Mouse (Mus musculus): ENCODE measurements around the gene Lins1. TPM values are rescaled to one million over a fixed set of nuclear protein-coding genes. Genes with fewer than 3 reads are reported as not detected.

The Lins1 gene
- polyA plus RNA-seq (2012; rRNA removed) = 10.0 and 10.5 TPM in 2 replicates

DNA sequence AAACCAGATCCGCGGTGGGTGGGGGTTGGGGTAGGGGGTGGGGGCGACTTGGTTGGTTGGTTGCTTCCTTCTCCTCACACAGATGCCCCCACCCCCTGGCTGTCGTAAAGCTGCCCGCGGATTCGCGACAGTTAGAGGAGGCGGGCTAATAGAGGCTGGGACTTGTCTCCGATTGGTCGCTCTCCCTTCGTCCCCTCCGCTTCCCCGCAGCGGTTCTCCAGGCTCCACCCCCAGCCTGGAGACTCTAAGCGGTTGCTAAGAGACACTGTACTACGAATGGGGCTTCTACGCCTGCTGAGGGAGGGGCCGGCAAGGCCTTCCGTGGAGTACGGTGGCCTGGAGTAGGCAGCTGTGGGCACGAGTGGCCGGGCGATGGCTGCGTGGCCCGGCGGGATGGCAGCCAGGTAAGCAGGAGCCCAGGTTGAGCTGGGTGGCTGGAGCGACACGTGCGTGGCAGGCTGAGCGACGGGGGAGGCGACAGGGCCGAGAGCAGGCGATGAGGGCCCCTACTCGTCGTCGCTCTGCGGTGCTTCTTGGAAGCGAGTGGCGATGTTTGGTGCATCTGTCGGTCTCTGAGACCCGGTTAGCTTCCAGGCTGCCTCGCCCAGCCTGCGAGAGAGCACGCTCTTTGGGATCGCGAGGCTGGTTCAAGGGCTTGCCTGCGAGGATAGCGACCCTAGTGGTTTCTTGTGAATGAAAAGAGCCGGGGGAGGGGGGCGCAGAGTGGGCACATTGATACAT lies at the start of gene Lins1:
Gene Lins1 (plus strand): TSS at position 270 of the 741 bp plus-strand sequence.
- peak; percentile 98 to 99 for DNase-seq (ENCODE audit: extremely low spot score in 1 of 2, low spot score in 1 of 2)

- no peak for DNase-seq (ENCODE audit: extremely low spot score in 1 of 2, low spot score in 1 of 2)
Measured at GRCm38 (mm10) chr7:66645736-66646135, 44.0 kb upstream of the Lins1 start.

DNA sequence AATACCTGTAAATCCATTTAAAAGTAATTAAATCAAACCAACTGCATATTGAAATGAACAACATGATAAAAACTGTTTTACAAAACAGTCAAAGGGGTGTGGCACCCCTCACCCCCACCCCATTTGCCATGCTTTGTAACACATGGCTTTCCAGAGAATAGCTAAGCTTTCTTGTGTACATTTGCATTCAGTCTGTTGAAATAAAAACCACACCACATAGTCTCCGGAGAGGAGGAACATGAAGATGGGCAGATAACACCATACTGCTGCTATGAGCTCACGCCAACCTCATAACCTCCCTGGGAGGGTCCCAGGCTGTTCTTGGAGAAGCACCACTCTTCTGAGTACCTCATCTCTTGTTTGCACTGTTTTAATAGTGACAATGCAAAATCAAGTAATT lies 40.5 kb upstream of the Lins1 start:
- no peak for DNase-seq (ENCODE audit: extremely low spot score in 1 of 2, low spot score in 1 of 2)

DNA sequence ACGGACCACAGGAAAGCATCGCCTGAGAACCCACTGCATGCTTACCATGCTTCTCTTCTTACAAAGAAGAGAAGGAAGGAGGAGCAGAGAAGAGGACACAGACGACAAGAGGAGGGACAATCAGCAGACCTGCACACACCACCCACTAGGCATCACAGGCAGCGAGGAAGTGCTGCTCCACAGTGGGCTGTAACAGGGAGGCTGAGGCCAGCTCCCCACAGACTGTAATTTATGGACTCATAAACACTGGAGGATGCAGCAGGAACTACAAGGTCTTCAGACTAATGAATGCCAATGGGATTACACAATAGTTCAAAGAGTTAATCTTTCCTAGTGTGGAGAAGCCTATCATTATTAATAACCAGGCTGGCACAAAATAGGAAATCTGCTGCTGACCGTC lies 38.8 kb upstream of the Lins1 start:
- DNase-seq (ENCODE audit: extremely low spot score in 1 of 2, low spot score in 1 of 2) = no peak

DNA sequence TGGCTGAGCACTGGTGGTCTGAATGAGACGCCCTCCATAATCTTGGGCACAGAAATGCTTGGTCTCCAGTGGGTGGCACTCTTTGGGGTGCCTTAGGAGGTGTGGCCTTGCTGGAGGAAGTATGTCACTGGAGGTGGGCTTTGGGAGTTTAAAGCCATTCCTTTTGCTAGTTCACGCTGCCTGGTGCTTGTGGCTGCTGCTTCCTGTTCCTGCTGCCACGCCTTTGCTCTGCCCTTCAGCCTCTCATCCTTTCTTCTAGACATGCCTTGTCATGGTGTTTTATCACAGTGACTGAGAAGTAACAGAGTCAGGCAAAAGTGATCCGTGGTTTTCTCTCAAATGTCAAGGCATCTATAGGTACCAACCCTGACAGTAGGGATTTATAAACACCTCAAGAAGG lies 37.5 kb upstream of the Lins1 start:
- DNase-seq (ENCODE audit: extremely low spot score in 1 of 2, low spot score in 1 of 2) = no peak

GRCm38 (mm10) chr7:66653596-66653995 lies 36.1 kb upstream of the Lins1 start:
- no peak for DNase-seq (ENCODE audit: extremely low spot score in 1 of 2, low spot score in 1 of 2)

GRCm38 (mm10) chr7:66655471-66655870 lies 34.2 kb upstream of the Lins1 start:
- DNase-seq (ENCODE audit: extremely low spot score in 1 of 2, low spot score in 1 of 2) = no peak

DNA sequence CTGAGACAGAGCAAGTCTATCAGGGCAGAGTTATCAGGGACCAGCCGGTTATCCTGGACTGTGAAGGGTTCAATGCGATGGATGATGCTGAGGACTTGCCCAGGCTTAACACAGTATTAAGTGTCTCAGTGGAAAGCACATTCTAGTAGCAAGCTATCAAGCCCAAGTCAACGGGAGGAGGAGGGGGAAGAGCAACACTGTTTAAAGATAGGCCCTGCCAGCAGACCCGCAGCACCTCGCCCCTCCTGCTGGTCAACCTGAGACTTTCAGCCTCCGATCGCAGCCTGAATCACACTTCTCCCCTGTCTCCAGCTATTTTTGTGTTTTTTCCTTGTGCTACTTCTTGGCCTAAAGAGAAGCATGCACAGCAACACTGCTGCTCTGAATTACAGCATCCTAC lies 29.4 kb upstream of the Lins1 start:
- DNase-seq (ENCODE audit: extremely low spot score in 1 of 2, low spot score in 1 of 2) = no peak

DNA sequence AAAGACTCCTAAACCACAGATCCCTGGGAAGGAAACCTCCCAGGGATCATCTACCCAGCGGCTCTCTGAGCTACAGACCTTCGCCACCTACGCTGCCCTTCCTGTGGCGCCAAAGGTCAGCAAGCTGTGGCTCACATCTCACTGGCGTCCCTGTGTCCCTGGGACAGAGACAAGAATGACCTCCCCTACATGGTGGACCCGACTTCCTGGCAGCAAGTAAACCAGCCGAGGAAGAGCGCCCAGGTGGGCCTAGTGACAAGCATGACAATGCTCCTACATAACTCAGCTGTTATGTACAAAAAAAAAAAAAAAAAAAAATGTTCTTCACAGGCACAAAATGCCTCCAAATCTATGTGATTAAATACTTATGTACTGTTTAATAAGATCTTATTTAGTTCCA lies 28.7 kb upstream of the Lins1 start:
- DNase-seq (ENCODE audit: extremely low spot score in 1 of 2, low spot score in 1 of 2) = no peak

- peak; percentile 73 to 91 for DNase-seq (ENCODE audit: extremely low spot score in 1 of 2, low spot score in 1 of 2)
Measured at GRCm38 (mm10) chr7:66661572-66661971, 28.1 kb upstream of the Lins1 start.

- no peak for DNase-seq (ENCODE audit: extremely low spot score in 1 of 2, low spot score in 1 of 2)
Measured at GRCm38 (mm10) chr7:66663548-66663947, 26.1 kb upstream of the Lins1 start.

GRCm38 (mm10) chr7:66667064-66667463 lies 22.6 kb upstream of the Lins1 start:
- DNase-seq (ENCODE audit: extremely low spot score in 1 of 2, low spot score in 1 of 2) = no peak

DNA sequence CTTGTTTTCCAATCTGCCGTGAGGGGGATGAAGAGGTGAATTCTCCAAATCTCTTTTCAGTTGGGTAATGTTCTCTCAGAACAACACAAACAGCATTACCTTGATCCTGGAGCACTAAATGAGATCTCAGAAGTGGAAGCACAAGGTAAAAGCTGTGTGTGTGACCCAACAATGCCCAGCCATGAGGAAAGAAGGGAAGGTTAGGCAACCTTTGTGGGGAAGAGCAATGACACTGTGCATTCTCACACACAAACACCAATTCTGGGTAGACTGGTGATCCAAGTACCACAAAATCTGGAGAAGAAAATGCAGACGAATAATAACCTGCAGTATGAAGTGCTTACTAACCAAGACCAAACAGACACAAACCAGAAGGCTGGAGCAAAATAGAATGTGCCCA lies 13.9 kb upstream of the Lins1 start:
- no peak for DNase-seq (ENCODE audit: extremely low spot score in 1 of 2, low spot score in 1 of 2)

DNA sequence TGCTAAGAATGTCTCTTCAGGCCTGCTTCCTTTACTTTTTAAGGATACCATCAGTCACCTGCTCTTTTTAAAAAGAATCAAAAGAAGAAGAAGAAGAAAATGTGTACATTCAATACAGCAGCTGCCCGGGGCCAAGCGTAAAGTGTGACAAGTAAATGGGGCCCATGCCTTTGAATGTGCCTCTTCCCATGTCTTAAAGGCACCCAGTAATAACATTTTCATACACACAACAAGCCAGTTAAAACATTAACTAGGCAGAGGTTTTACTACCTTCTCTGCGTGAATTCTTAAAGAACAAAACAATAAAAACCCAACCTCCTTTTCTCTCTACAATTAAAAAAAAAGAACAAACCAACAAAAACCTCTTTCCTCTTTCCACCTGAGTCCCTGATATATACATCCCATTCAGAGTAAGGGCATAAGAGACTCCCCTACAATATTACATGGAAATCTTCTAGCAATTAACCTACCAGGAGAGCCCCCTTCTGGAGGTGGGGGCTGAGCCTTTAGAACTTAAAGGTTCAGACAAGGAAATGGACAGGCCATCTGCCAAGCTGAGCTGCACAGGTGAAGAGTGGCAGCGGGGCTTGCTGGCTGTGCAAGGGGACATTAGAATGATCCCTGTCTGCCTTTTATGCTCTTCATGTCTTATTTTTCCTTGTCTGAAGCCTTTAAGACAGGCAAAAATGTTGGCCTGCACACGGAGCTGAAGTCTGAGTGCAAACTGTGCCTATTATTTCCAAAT lies 7.4 kb upstream of the Lins1 start:
- DNase-seq (ENCODE audit: extremely low spot score in 1 of 2, low spot score in 1 of 2) = no peak

DNA sequence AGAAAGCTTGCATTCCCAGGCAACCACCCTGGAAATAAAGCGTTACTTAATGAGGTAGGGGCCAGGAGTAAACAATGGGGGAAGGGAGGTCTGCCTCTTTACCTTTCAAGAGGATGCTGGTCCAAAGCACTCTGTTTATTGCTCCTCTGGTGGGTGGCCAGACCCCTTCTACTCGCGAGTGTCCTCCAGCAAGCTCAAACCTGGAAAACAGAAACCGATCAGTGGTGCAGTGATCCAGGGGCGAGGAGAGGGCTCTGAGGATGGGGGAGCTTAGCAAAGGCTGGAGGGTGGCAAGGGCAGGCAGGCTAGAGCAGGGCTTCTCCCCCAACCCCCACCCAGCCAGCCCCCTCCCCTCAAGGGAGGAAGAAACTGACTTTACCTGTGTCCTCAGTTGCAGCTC lies 968 bp upstream of the Lins1 start:
- DNase-seq (ENCODE audit: extremely low spot score in 1 of 2, low spot score in 1 of 2) = no peak

GRCm38 (mm10) chr7:66689294-66689619 lies 432 bp upstream of the Lins1 start, which contains the start of gene Asb7:
Gene Asb7, minus strand, starts transcription at chr7:66689596.
- DNase-seq (ENCODE audit: extremely low spot score in 1 of 2, low spot score in 1 of 2) = no peak

GRCm38 (mm10) chr7:66694467-66694866 lies 4.8 kb downstream of the Lins1 start:
- DNase-seq (ENCODE audit: extremely low spot score in 1 of 2, low spot score in 1 of 2) = no peak

DNA sequence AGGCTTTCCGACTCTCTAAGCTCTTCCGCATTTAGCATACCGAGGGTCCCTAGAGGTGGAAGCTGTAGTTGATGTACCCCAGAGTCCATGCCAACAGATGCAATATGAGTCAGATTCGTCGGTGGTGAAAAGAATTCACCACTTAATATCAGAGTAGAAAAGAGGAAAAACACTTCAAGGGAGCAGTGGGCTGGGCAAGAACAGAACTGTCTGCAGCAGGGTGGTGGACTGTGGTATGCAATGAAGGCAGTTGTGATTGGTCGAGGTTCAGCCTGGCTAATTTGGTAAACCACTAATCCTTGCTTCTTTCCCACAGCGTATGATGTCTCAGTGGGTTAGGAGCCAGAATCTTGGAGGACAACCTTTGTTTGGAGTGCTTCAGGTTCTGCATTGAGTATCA lies 13.0 kb downstream of the Lins1 start:
- DNase-seq (ENCODE audit: extremely low spot score in 1 of 2, low spot score in 1 of 2) = no peak

- no peak for DNase-seq (ENCODE audit: extremely low spot score in 1 of 2, low spot score in 1 of 2)
Measured at GRCm38 (mm10) chr7:66704631-66705030, 14.9 kb downstream of the Lins1 start.

- DNase-seq (ENCODE audit: extremely low spot score in 1 of 2, low spot score in 1 of 2) = peak in 1 of 2 experiments; percentile 26
Measured at GRCm38 (mm10) chr7:66711166-66711565, 21.5 kb downstream of the Lins1 start.

DNA sequence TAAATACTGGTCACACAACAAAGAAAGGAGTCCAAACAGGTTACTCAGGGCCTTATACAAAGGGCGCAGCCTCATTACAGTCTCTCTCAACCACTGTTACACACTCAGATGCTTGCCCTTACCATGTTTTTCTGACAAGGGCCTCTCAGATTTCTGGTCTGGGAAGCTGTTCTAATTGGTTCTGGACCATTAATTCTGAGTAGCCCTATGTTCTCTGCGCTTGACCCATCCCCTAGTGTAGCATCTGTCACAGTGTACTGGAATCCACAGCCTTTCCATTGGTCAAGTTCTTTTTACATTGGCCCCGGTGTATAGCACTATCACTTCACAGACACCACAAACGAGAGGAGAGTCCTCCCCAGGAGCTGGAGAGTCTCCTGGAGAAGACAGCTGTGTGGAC lies 34.8 kb downstream of the Lins1 start:
- no peak for DNase-seq (ENCODE audit: extremely low spot score in 1 of 2, low spot score in 1 of 2)

DNA sequence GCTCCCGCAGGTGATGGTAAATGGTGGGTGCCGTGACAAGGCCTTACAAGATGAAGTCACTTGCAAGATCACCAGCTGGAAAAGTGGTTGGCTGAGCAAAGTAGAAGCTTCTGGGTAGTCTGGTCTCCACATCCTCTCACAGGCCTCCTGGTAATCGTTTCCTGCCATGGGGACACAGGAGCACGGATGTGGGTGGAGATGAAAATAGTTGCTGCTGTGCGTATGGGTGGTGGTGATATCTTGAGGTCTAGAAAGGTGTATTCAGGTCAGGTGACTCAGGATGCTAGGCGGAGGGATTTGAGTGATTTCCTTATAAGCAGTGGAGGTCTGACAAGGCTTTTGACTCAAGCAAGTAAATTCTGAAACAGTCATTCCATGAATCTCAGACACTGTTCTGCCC lies 35.3 kb downstream of the Lins1 start:
- DNase-seq (ENCODE audit: extremely low spot score in 1 of 2, low spot score in 1 of 2) = no peak

Measured in frontal cortex, adult 2 months (tissue).